Mouse (Mus musculus): ENCODE results near the gene Runx2.

Runx2 gene

GRCm38 (mm10) chr17:44662080-44662706 is 152.4 kb downstream of the Runx2 start:
- no peak for DNase-seq (ENCODE audit: low read depth, low spot score)

DNA sequence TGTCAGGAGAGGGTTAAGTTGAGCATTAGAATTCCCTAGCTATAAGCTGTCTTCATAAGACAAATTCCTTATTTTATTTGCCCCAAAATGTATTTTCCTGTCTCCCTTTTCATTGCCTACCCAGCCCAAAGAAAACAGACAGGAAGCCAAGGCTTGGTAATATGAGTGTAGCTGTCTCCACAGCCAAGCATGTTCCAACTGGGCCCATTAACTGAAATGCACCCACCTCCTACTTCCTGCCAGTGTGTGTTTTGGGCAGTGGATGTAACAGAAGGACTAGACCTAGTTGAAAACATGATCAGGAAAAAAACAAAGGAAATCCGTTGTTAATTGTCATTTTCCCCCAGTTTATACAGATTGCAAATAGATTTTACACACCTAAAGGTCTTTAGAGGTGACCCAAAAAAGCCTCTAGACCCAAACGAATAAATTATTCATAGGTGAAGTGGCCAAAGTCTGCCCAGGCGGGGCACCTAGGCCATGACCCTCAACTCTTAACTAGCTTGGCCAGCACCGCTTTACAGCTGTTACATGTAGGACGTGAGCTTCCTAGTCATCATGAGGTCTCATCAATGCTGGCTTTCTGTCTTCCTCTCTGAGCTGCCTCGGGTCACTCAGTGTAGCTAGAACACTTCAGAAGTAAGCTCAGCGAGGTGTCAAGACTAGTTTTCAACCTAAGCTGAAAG is 154.3 kb downstream of the Runx2 start:
- DNase-seq (ENCODE audit: low read depth, low spot score), result no peak

GRCm38 (mm10) chr17:44654503-44654902 is 160.1 kb downstream of the Runx2 start:
- DNase-seq (ENCODE audit: low read depth, low spot score), result no peak

DNA sequence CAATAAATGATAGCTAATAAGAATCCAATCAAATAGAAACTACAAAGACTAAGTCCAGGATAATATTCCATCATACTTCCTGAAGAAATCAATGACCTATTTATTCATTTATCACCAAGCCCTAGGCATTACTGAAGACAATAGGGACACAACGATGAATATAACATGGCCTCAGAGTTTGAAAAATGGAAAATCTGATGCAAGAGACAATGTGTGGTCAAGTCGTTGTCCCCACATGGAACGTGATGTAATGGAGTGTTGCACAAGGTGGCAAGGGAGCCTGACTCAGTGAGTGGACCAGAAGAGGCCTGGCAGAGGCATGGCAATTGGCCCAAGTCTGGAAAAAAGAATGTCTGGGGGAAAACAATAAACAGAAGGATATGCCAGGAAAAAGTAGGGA is 161.5 kb downstream of the Runx2 start:
- DNase-seq (ENCODE audit: low read depth, low spot score), result no peak

DNA sequence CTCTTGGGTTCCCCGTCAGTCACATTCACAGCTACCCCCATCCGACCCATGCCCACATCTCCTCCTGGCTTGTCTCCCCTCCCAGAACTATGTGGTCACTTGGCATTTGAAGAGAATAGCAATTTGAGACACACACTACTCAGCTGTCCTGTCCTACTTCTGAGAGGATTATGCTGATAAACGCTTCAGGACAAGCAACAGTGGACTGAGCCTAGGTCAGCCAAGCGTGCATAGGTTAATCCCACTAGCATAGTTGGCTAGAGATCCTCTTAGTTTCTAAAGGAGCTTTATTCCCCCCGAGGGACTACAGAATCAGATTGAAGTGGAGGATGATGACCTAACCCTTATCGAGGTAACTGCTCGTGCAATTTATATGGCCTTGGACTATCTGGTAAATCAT is 162.5 kb downstream of the Runx2 start:
- no peak for DNase-seq (ENCODE audit: low read depth, low spot score)

DNA sequence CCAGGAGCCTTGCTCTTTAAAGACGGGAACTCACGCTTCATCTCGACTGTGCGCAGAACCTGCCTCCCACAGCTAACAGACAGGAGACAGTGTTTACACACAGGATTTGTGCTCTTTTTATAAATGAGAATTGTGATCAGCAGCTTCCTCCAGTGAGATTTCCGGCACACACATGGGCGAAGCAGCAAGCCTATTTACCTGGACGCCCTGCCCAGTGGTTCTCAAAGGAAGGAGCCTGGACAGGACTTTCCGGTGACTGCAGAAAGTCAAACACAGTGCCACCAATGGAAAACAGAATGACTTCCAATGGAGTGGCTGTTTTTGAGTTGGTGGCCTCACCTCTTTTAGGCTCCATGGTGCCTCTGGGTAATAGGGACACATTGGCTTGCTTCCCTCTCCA is 163.0 kb downstream of the Runx2 start:
- DNase-seq (ENCODE audit: low read depth, low spot score), result no peak

DNA sequence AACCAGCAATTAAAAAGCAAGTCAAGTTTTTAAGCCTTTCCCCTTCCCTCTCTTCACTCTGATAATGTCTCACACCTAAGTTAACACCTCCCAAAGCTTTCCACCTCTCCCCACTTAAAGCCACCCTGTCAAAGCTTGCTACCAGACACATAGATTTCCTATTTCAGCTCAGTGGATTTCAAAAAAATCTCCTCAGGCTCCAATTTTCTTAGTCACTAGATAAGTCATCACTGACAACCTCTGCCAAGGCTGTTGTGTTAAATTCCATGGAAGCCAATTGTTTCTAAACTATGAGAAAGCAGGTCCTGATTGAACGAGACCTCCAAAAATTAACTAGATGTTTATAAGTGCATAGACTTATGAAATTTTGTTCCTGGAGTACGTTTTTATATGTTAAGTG is 164.2 kb downstream of the Runx2 start:
- no peak for DNase-seq (ENCODE audit: low read depth, low spot score)

DNA sequence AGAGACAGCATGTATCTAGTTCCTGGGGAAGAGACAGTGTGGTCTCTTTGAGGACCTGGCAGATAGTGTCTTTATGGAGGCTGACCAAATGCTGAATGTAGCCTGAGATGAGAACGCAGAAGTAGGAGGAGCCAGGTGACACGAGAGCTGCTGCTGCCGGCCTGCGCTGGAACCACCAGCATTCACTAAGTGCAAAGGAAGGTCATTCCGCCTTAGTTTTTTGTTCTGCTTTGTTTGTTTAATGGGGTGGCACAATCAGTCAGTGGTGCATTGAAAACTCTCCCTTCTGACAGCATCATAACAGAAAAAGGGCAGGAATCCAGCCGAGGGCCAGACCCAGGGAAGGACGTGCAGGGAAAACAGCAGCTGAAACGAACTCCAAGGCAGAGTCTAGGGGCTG is 165.5 kb downstream of the Runx2 start:
- no peak for DNase-seq (ENCODE audit: low read depth, low spot score)

DNA sequence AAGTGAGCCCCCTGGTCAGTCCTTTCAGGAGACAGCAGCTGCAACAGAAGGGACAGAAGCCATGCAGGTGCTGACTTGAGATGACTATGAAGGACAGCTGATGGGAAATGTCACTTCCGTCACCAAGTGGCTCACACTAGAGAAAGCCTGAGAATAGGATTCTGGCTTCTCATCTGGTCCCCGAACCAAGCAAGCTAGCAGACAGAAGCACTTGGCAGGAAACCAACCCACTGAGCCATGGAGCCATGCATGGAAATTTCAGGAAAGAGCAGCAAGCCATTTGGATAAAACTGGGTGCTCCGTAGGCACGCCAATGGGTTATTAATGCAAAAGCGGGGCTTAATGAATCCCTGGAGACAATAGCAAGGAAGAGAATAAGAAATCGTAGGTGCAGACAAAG is 166.7 kb downstream of the Runx2 start:
- DNase-seq (ENCODE audit: low read depth, low spot score), result no peak

DNA sequence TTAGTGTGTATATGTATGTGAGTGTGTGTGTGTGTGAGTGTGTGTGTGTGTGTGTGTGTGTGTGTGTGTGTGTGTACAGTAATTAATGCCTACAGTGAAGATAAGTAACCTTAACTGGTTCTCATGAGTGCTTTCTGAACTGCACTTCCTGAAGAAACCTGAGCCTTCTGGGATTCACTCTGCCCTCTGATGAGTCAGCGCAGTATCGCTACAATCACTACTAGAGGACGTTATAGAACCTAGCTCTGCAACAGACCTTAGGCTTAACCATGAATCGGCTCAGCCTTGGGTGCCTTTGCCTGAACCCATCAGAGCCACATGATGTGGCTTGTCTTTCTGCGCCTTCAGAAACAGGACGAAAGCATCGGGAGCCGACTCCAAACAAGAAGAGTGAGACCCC is 169.5 kb downstream of the Runx2 start:
- no peak for DNase-seq (ENCODE audit: low read depth, low spot score)

- DNase-seq (ENCODE audit: low read depth, low spot score), result no peak
These were observed 171.3 kb downstream of the Runx2 start for GRCm38 (mm10) chr17:44643260-44643659.

- no peak for DNase-seq (ENCODE audit: low read depth, low spot score)
These were observed 172.5 kb downstream of the Runx2 start for GRCm38 (mm10) chr17:44642126-44642525.

- DNase-seq (ENCODE audit: low read depth, low spot score), result no peak
These were observed 173.7 kb downstream of the Runx2 start for GRCm38 (mm10) chr17:44640910-44641309.

DNA sequence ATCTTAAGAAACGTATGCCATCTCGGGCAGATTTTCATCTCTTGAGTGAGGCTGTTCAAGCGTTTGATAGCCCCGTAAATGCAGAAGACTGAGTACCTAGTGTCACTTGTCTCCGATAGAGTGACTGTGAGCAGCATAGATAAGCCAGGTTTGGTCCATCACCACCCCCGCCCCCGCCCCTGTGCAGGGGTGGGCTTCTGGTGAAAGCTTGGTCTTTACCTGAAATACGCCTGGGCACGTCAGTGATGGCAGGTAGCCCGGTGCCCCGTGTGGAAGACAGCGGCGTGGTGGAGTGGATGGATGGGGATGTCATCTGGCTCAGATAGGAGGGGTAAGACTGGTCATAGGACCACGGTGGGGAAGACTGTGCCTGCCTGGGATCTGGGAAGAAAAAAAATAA is 175.2 kb downstream of the Runx2 start:
- DNase-seq (ENCODE audit: low read depth, low spot score), result no peak

- no peak for DNase-seq (ENCODE audit: low read depth, low spot score)
These were observed 177.3 kb downstream of the Runx2 start for GRCm38 (mm10) chr17:44637181-44637880.

DNA sequence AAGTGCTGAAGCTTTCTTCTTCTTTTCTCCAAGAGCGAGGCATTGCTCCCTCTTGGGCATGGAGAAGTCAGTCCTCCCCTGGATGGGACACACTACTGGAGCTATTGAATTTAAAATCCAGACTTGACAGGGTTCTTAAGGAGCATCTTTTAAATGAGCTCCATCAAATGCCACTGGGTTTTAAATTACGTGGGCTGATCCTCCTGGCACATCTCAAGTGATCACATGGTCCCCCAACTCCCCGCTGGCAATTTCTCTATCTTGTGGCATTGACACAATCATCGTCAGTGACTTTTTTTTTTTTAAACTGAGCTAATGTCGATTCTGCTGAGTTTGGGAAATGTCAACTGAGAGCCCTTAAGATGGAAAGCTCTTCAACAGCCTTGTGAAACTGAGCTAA is 180.1 kb downstream of the Runx2 start:
- DNase-seq (ENCODE audit: low read depth, low spot score), result no peak

DNA sequence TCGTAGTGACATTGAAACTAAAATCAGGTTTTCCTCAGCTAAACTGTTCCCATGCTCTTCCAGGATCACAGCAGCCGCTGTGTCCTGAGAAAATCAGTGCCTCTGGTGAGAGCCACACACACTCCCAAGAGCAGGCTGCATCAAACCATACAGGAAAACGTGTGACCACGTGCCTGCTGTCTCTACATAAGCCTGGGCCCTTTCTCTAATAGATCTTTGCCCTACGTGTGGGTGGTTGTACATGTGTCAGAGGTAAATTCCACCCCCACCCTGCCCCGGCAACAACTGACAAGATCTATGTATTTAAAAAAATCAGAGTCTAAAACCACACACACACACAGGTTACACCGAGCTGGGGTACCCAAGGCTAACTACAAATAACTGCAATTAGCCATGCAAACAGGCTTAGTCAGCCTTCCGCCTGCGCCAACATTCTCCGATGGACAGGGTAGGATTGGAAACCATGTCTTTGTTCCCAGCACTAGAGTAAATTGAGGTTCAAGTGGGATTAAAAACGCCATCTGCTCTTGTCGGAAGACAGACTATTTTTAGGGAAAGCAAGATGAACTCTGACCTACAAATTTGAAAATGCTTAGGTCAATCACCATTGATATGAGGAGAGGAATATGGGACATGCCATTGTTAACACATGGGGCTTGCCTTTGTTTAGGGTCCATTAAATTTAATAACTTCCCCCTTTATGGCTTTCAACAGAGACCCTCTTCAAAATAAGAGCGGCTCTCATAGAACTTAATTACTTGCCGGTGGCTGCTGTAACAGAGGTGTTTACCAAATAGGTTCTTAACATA is 180.8 kb downstream of the Runx2 start:
- DNase-seq (ENCODE audit: low read depth, low spot score), result no peak

GRCm38 (mm10) chr17:44632941-44633340 is 181.7 kb downstream of the Runx2 start:
- DNase-seq (ENCODE audit: low read depth, low spot score), result no peak

DNA sequence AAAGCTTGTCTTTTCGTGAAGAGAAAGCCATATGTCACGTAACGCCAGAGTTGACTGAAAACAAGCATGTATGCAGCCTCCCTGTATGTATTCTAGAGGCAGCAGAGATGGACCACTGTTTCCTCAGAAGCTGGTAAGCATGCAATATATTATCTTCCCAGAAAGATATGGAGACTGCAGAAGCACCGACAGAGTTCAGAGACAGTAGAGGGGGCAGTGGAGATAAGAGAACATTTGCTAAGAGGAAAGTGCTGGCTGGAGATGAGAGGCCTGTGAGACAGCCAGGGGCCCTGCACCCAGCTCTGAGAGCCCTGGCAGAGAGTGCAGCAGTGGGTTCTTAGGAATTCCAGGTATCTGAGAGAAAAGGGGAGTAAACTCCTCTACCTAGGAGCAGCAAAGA is 182.3 kb downstream of the Runx2 start:
- DNase-seq (ENCODE audit: low read depth, low spot score), result no peak

GRCm38 (mm10) chr17:44631577-44631976 is 183.0 kb downstream of the Runx2 start:
- no peak for DNase-seq (ENCODE audit: low read depth, low spot score)

DNA sequence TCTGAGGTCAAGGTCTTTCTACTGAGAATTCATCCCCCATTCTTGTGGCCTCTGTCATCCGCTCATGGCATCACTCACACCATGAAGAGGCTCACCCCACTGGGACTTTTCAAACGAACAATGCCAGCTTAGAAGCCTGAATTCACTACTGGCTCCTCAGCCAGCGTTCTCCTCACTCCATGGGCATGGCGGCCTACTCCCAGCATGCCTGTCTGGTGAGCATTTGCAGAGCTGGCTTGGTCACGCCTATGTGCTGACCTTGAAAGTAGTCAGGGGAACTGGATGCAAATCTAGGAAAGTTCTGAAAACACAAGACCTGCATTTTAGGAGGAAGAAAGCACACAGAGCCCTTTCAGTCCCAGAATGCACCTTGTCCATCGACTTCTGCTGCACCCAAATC is 187.3 kb downstream of the Runx2 start:
- no peak for DNase-seq (ENCODE audit: low read depth, low spot score)

GRCm38 (mm10) chr17:44623707-44624106 is 190.9 kb downstream of the Runx2 start:
- DNase-seq (ENCODE audit: low read depth, low spot score), result no peak

Measured in embryo, embryonic 11.5 days (tissue).